In the genomic region with DNA sequence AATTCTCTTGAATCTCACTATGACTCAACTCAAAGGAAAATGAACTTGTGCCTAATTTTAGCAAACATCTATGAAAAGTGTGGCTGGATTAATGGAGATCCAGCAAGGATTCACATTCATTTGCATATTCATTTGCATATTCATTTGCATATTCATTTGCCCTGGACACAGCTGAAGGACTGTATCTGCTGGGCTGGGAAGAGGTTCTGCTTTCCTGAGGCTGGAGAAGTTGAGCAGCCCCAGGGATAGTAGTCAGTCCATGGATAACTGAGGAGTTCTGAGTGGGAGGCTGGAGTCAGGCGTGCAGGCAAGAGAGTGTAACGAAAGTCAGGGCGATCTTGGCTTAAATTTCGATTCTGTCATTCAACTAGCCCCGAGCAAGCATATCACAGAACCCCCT, we compare ENCODE assay signal across 16 mouse cellular contexts.
"Had no signal": no experiment of that assay in that cellular context is flagged by ENCODE, and none has a peak within 500 bp of the region (broad histone marks: within the 10 kb centered on the region; RNA-seq: fewer than 3 reads in every experiment).

No protein-coding gene starts in this region.

- H3K4me2 ChIP-seq: limb, embryonic 15.5 days; liver, embryonic 12.5 days; lung, embryonic 14.5 days; neural tube, embryonic 13.5 days had no signal

- H3K4me1 ChIP-seq: limb, embryonic 15.5 days; liver, embryonic 12.5 days; midbrain, embryonic 10.5 days; neural tube, embryonic 13.5 days had no signal

- H3K27ac ChIP-seq: left cerebral cortex, adult 2 months; limb, embryonic 15.5 days; liver, embryonic 12.5 days; midbrain, embryonic 10.5 days; neural tube, embryonic 13.5 days had no signal

- H3K9ac ChIP-seq: limb, embryonic 15.5 days; liver, embryonic 12.5 days; lung, embryonic 14.5 days; neural tube, embryonic 13.5 days had no signal

- H3K9me3 ChIP-seq: limb, embryonic 15.5 days; liver, embryonic 12.5 days; midbrain, embryonic 10.5 days; neural tube, embryonic 13.5 days had no signal

- H3K27me3 ChIP-seq: limb, embryonic 15.5 days; liver, embryonic 12.5 days; neural tube, embryonic 13.5 days had no signal

- ATAC-seq: liver, embryonic 12.5 days had no signal

- H3K36me3 ChIP-seq: limb, embryonic 15.5 days; liver, embryonic 12.5 days; midbrain, embryonic 10.5 days; neural tube, embryonic 13.5 days had no signal

- DNase-seq: kidney, adult 18-20 months; kidney, postnatal 25 days; lung, embryonic 14.5 days; lung, postnatal 10 days; lung, postnatal 4 days; retina, postnatal 1 day; right cerebral cortex, postnatal 4 days; spleen, adult 18-20 months; thymus, adult 18-20 months; thymus, postnatal 14 days had no signal

- H3K4me3 ChIP-seq: left cerebral cortex, adult 2 months; limb, embryonic 15.5 days; liver, embryonic 12.5 days; midbrain, embryonic 10.5 days; myocyte; neural tube, embryonic 13.5 days had no signal
